Mouse (Mus musculus) forebrain, embryonic 16.5 days (tissue): Measurements from ENCODE around the gene Kdm5a. TPM values are rescaled to one million over a fixed set of nuclear protein-coding genes. Genes with fewer than 3 reads are reported as not detected.

ENCODE experiments used
- ATAC-seq: fragments of 200-750 bp; cut with Nextera tagmentation; 2 replicates; pipeline ENCODE4 v1.8.0; 2017; ENCODE audit warnings: mild to moderate bottlenecking, moderate library complexity
- H3K27ac ChIP-seq: fragments of 300-500 bp; sonication (generic); 2 replicates; pipeline ENCODE4 v1.5.1; 2014; ENCODE audit warnings: low read length, control low read depth
- H3K27me3 ChIP-seq: fragments of 300-500 bp; sonication (generic); replicated peaks from 2 replicates; pipeline ENCODE4 v1.6.1; 2014; ENCODE audit warnings: low read length; ENCODE audit not compliant: control insufficient read depth, insufficient read depth
- H3K36me3 ChIP-seq: fragments of 300-500 bp; sonication (generic); 2 replicates; pipeline ENCODE4 v1.6.1; 2014; ENCODE audit not compliant: control insufficient read depth, insufficient read depth
- H3K4me1 ChIP-seq: fragments of 300-500 bp; sonication (generic); replicated peaks from 2 replicates; pipeline ENCODE4 v1.6.1; 2014; ENCODE audit warnings: low read length; ENCODE audit not compliant: control insufficient read depth, insufficient read depth
- H3K4me2 ChIP-seq: fragments of 300-500 bp; sonication (generic); 2 replicates; pipeline ENCODE4 v1.6.1; 2014; ENCODE audit warnings: mild to moderate bottlenecking, low read length, control low read depth
- H3K4me3 ChIP-seq: fragments of 300-500 bp; sonication (generic); replicated peaks from 2 replicates; pipeline ENCODE4 v1.5.1; 2014; ENCODE audit warnings: mild to moderate bottlenecking, low read length, control low read depth
- H3K9ac ChIP-seq: fragments of 300-500 bp; sonication (generic); replicated peaks from 2 replicates; pipeline ENCODE4 v1.6.1; 2014; ENCODE audit warnings: low read depth, low read length, control low read depth
- H3K9me3 ChIP-seq: fragments of 300-500 bp; sonication (generic); 2 replicates; pipeline ENCODE4 v1.6.1; 2016; ENCODE audit warnings: low read length; ENCODE audit not compliant: control insufficient read depth
- WGBS: fragments of 180-500 bp; shearing (Covaris S2); extraction: QIAGEN DNeasy Blood & Tissue Kit; methylation state at CpG from one replicate; pipeline ENCODE4 v1.1.7; 2014; 5-methylcytosine and 5-hydroxymethylcytosine counted together
- polyA plus RNA-seq: library from polyadenylated mRNA; unstranded; fragments of >200 nt; fragmentation: Nextera tagmentation; extraction: Ambion mirVana; gene quantifications from 2 replicates; pipeline ENCODE4 v1.2.1, GENCODE M21; 2015

Gene Kdm5a
- polyA plus RNA-seq, 1 experiment from 2014 or later, result 47.1 TPM

DNA sequence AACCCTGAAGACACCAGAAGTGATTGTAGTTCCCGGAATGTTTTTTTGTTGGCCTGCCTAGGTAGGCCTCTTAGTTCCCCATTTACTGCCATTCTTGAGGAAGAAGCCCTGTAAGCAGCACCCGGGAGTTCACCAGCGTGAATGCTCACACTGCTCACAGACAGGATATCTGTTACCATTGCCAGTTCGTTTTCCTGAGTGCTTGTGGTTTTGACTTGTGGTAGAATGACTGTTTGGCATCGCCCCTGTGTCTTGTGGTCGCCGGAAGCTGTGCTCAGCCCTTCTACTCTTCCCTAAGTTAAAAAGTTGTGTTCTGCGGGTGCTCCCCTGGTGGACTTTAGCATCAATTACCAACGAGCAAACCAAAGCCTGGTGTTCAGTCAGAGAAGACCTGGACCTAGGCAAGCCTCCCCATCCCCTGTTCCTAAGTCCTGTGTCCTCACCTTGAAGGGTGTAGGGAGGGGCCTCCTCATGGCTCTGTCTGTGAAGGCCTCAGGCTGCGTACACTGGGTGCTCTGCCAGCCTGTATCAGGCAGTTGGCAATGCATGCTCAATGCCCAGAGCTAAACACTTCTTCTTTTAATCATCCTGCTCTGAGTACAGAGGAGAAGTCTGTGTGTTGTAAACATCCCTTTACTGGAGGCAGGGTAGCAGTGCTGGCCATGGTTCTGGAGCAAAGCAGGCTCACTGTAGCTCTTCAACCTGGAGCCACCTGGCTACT is 102.8 kb downstream of the Kdm5a start:
- no peak for ATAC-seq
- H3K9ac ChIP-seq, result no peak overlapping the region
- peaks cover 17% of the 10 kb centered on the region for H3K4me1 ChIP-seq
- WGBS, result 78% methylated on average over 10 of the region's 10 CpGs
- no peaks in the 10 kb centered on the region for H3K9me3 ChIP-seq
- no peak overlapping the region for H3K27ac ChIP-seq
- no peak overlapping the region for H3K4me2 ChIP-seq
- no peaks in the 10 kb centered on the region for H3K36me3 ChIP-seq
- peaks cover 10% of the 10 kb centered on the region for H3K27me3 ChIP-seq
- H3K4me3 ChIP-seq, result no peak overlapping the region

DNA sequence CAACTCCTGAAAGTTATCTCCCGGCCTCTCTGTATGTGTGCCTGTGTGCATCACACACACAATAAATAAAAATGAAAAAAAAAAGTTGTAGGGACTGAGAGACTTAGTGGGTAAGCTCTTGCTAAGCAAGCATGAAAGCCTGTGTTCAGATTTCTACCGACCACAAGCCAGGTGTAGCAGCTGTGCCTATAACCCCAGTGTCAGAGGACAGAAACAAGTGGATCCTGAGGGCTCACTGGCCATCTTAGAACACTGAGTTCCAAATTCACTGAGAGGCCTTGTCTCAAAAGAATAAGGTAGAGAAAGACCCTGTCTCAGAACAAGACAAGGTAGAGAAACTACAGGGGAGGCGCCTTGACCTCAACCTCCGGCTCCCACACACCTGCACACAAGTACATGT is 104.3 kb downstream of the Kdm5a start:
- no peak overlapping the region for H3K4me3 ChIP-seq
- H3K4me1 ChIP-seq, result peaks cover 27% of the 10 kb centered on the region
- H3K9ac ChIP-seq, result no peak overlapping the region
- H3K27ac ChIP-seq, result no peak overlapping the region
- peaks cover 6% of the 10 kb centered on the region for H3K27me3 ChIP-seq
- no peaks in the 10 kb centered on the region for H3K36me3 ChIP-seq
- 96% methylated on average over 4 of the region's 4 CpGs for WGBS
- no peaks in the 10 kb centered on the region for H3K9me3 ChIP-seq
- ATAC-seq, result no peak
- no peak overlapping the region for H3K4me2 ChIP-seq

DNA sequence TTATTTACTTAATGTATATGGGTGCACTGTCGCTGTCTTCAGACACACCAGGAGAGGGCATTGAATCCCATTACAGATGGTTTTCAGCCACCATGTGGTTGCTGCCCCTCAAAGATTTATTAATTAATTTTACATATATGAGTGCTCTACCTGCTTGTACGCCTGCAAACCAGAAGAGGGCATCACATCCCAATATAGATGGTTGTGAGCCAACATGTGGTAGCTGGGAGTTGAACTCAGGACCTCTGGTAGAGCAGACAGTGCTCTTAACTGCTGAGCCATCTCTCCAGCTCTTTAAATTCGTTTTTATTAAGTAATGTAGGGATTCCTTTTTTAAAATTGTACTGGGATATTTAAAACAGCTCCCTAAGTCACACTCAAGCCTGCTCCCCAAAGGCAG is 105.3 kb downstream of the Kdm5a start:
- H3K4me3 ChIP-seq, result no peak overlapping the region
- ATAC-seq, result no peak
- no peak overlapping the region for H3K27ac ChIP-seq
- no peaks in the 10 kb centered on the region for H3K36me3 ChIP-seq
- no peak overlapping the region for H3K9ac ChIP-seq
- 73% methylated on average over 3 of the region's 3 CpGs for WGBS
- H3K4me2 ChIP-seq, result no peak overlapping the region
- H3K4me1 ChIP-seq, result peaks cover 23% of the 10 kb centered on the region
- no peaks in the 10 kb centered on the region for H3K9me3 ChIP-seq
- no peaks in the 10 kb centered on the region; the same call in none of the 2 replicates for H3K27me3 ChIP-seq

DNA sequence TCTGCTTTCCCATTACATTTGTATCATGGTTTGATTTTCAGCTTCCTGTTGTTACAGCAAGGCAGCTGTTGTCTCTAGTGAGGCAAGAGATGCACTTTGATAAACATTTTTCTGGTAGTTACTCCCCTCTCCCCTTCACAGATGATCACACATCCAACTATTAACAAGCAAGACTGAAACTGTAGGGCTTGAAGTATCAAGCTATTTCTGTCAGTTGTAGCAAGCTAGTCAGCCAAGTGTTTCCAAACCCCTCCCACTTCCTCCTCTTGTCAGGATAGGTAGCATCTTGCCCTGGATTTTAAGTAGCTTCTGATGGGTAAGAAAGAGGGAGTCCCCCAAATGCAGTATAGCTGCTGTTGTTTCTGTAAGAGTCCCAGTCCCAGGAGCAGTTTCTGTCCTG is 105.8 kb downstream of the Kdm5a start:
- H3K27me3 ChIP-seq, result no peaks in the 10 kb centered on the region; the same call in 1 of the 2 replicates
- no peak overlapping the region for H3K27ac ChIP-seq
- no peaks in the 10 kb centered on the region for H3K9me3 ChIP-seq
- H3K4me2 ChIP-seq, result no peak overlapping the region
- H3K36me3 ChIP-seq, result no peaks in the 10 kb centered on the region
- H3K9ac ChIP-seq, result no peak overlapping the region
- ATAC-seq, result no peak
- H3K4me1 ChIP-seq, result peaks cover 23% of the 10 kb centered on the region
- no peak overlapping the region for H3K4me3 ChIP-seq

DNA sequence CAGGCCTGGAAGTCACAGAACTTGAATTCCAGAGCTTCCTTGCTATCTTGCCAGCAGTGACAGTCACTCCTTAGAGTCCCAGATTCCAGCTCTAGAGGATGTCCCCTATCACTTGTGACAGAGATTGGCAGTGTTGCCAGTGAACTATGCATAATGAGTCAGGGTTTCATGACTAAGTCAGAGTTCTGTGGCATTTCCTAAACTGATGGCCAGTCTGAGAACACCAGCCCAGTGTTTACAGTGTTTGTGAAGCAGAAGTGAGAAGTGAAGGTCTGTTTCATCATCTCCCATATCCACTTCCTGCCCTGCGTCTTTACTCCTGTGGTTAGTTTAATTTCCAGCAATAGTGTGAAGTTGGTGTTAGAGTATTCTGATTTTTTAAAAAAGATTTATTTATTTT is 106.7 kb downstream of the Kdm5a start:
- 89% methylated on average over 1 of the region's 1 CpGs for WGBS
- no peak overlapping the region for H3K9ac ChIP-seq
- no peak overlapping the region for H3K4me2 ChIP-seq
- peaks cover 23% of the 10 kb centered on the region for H3K4me1 ChIP-seq
- H3K27ac ChIP-seq, result no peak overlapping the region
- H3K4me3 ChIP-seq, result no peak overlapping the region
- H3K36me3 ChIP-seq, result no peaks in the 10 kb centered on the region
- H3K9me3 ChIP-seq, result no peaks in the 10 kb centered on the region
- H3K27me3 ChIP-seq, result no peaks in the 10 kb centered on the region
- no peak for ATAC-seq

DNA sequence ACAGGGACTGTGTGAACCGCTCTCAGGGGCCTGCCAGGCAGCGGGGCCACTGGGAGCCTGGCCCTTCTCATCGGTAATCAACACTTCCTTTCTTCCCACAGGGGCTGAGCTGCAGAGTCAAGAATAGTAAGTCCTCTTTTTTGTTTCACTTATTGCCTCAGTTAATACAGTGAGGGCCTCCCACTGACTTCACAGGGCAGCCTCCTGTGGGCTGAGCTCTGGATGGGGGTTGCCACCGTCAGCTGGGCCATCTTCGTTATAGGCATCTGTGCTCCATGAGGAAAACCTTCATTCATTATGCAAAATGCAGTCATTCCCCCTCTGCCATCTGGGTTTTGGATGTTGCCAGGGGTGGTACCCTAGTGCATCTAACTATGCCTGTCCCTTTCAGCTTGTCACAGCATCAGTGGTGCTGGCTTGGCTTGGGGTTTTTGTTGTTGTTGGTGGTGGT is 108.1 kb downstream of the Kdm5a start:
- H3K4me2 ChIP-seq, result no peak overlapping the region
- ATAC-seq, result peak; percentile 89
- no peaks in the 10 kb centered on the region for H3K27me3 ChIP-seq
- peak overlapping the region; percentile 22; the same call in 1 of the 2 replicates for H3K9ac ChIP-seq
- H3K4me3 ChIP-seq, result no peak overlapping the region
- no peaks in the 10 kb centered on the region for H3K36me3 ChIP-seq
- H3K4me1 ChIP-seq, result peaks cover 23% of the 10 kb centered on the region
- H3K27ac ChIP-seq, result peak overlapping the region; percentile 77
- no peaks in the 10 kb centered on the region for H3K9me3 ChIP-seq
- 2% methylated on average over 5 of the region's 5 CpGs for WGBS

DNA sequence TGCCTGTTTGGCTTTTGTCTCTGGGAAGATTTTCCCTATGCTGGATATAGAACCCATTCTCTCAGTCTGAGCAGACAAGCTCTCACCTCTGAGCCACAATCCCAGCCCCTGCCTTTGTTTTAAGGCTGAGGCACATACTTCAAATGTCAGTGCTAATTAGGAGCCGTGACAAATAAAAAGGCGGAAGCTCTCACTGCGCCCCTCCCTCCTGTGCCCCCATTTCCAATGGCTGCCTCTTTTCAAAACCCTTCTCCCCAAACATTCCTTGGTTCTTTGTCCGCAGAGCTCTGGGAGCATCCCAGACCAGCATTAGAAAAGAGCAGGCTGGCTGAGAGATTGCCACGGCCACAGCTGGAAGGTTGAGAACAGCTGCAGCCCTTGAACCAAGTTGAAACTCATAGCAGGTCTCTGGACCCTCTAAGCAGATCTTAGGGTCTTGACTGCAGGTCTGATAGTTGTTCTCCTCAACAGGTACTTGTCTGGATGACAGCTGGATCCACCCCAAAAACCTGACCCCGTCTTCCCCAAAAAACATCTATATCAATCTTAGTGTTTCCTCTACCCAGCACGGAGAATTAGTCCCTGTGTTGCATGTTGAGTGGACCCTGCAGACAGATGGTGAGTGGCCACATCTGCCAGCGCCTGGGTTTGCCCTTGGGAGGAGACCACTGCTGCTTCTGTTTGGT is 108.7 kb downstream of the Kdm5a start:
- WGBS, result 15% methylated on average over 8 of the region's 8 CpGs
- Histone ChIP-seq H3K27ac (peak overlapping the region; percentile 77), H3K36me3 (no peaks in the 10 kb centered on the region), H3K9me3 (no peaks in the 10 kb centered on the region), H3K27me3 (no peaks in the 10 kb centered on the region), H3K4me1 (peaks cover 23% of the 10 kb centered on the region), H3K4me3 (no peak overlapping the region), H3K9ac (no peak overlapping the region), H3K4me2 (peak overlapping the region; percentile 18; the same call in 1 of the 2 replicates)
- peak; percentile 70 for ATAC-seq

DNA sequence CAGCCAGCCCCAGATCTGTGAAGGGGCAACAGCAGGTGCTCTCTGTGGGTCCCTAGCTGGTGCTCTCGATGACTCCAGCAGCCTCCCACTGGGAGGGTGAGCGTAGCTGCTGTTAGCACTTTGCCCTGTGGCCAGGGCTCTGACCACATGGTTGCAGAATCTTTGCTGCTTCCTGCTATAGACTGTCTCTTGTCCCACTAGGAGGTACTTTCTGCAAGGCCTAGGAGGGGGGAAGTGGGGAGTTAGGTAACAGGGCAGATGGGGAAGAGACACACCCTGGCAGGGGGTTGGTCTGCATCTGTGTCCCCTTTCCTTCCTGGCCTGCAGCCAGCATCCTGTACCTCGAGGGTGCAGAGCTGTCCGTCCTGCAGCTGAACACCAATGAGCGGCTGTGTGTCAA is 109.5 kb downstream of the Kdm5a start:
- Histone ChIP-seq H3K27me3 (no peaks in the 10 kb centered on the region), H3K9me3 (no peaks in the 10 kb centered on the region), H3K9ac (no peak overlapping the region), H3K27ac (no peak overlapping the region), H3K36me3 (no peaks in the 10 kb centered on the region), H3K4me2 (no peak overlapping the region), H3K4me1 (peaks cover 23% of the 10 kb centered on the region), H3K4me3 (no peak overlapping the region)
- 32% methylated on average over 5 of the region's 5 CpGs for WGBS
- no peak for ATAC-seq

DNA sequence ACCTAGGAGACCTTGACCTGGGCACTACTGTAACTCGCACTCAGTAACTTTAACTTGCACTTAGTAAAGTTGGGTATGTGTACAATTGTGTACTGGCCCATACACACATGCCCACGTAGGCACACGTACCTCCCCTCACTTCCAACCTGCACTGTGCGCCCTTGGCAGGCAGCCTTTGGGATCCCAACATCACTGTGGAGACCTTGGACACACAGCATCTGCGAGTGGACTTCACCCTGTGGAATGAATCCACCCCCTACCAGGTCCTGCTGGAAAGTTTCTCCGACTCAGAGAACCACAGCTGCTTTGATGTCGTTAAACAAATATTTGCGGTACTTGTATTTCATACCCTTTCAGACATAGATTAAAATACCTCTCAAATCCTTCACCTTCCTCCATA is 111.4 kb downstream of the Kdm5a start:
- no peaks in the 10 kb centered on the region for H3K9me3 ChIP-seq
- no peak for ATAC-seq
- H3K9ac ChIP-seq, result no peak overlapping the region
- H3K27me3 ChIP-seq, result no peaks in the 10 kb centered on the region
- 82% methylated on average over 8 of the region's 8 CpGs for WGBS
- no peak overlapping the region for H3K4me2 ChIP-seq
- H3K4me1 ChIP-seq, result peaks cover 23% of the 10 kb centered on the region
- no peak overlapping the region for H3K27ac ChIP-seq
- H3K4me3 ChIP-seq, result no peak overlapping the region
- no peaks in the 10 kb centered on the region for H3K36me3 ChIP-seq
